Mouse (Mus musculus) layer of hippocampus, adult 8-10 months (tissue): ENCODE data around the gene Cpm. TPM values are rescaled to one million over a fixed set of nuclear protein-coding genes. Genes with fewer than 3 reads are reported as not detected.
A peak's percentile ranks its signal among the peaks of the same experiment; 100 is the strongest.
"Not testable (repeated sequence)": the region's sequence is repeated elsewhere in the genome, so short reads cannot be mapped to it uniquely, and the experiment has no call there.

ENCODE experiments used
- DNase-seq, 2 experiments: peaks; one replicate each; pipeline ENCODE4 v3.0.0; 2022; ENCODE audit warnings: low spot score in 2 of 2
- total RNA-seq, 4 experiments: library from RNA; stranded (reverse); gene quantifications; 2 replicates each; pipeline ENCODE4 v1.2.4; 2022

Cpm gene
- total RNA-seq: 10 to 100 TPM in 2 of 4 experiments, 1 to 10 TPM in 2; 9.1 to 11.4 (median 9.7) TPM

GRCm38 (mm10) chr10:117629169-117629971 lies at the start of gene Cpm:
Gene Cpm, plus strand, starts transcription at chr10:117629500.
- DNase-seq: peak; percentile 17 to 20

- DNase-seq: no peak
Measured at GRCm38 (mm10) chr10:117579771-117580284, 49.5 kb upstream of the Cpm start.

GRCm38 (mm10) chr10:117580405-117580804 lies 48.9 kb upstream of the Cpm start:
- DNase-seq: no peak

DNA sequence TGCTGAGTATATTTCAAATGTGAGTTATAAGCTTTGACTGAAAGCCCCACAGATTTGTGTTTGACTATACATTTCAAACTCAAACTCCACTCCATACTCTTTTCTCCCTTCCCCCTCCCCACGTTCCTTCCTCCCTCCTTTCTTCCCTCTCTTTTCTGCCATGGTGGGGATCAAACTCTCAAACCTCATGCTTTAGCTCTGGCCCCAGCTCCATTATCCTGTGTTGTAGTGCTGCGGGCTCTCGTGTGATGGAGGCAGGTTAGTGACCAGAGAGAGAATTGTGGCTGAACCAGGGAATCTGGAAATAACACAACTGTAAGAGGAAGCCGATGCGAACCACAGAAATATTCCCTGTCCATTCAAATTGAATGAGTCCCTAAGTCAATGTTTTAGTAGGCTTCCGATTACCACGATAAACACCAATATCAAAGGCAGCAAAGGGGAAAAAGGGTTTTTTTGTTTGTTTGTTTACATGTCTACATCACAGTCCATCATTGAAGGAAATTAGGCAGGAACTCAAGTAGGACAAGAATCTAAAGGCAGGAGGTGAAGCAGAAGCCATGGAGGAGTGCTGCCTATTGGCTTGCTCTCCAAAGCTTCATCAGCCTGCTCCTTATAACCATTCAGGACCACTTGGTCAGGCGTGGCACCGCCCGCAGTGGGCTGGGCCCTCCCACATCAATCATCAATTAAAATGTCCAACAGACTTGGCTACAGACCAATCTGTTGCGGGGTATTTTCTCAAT lies 48.1 kb upstream of the Cpm start:
- no peak for DNase-seq

DNA sequence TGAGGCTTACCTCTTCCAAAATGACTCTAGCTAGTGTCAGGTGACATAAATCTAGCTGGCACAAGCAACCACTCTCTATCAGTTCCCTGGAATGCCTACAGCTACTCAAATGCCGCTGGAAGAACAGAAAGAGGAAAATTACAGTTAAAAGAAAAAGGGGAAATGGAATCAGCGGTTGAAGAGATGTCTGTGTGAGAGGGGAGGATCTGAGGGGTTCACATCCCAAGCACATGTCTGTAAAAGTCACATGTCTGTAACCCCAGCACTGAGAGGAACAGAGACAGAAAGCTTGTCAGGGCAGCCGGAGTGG lies 47.6 kb upstream of the Cpm start:
- no peak for DNase-seq

GRCm38 (mm10) chr10:117583155-117584061 lies 45.9 kb upstream of the Cpm start:
- DNase-seq: no peak

- no peak for DNase-seq
Measured at GRCm38 (mm10) chr10:117584102-117584501, 45.2 kb upstream of the Cpm start.

DNA sequence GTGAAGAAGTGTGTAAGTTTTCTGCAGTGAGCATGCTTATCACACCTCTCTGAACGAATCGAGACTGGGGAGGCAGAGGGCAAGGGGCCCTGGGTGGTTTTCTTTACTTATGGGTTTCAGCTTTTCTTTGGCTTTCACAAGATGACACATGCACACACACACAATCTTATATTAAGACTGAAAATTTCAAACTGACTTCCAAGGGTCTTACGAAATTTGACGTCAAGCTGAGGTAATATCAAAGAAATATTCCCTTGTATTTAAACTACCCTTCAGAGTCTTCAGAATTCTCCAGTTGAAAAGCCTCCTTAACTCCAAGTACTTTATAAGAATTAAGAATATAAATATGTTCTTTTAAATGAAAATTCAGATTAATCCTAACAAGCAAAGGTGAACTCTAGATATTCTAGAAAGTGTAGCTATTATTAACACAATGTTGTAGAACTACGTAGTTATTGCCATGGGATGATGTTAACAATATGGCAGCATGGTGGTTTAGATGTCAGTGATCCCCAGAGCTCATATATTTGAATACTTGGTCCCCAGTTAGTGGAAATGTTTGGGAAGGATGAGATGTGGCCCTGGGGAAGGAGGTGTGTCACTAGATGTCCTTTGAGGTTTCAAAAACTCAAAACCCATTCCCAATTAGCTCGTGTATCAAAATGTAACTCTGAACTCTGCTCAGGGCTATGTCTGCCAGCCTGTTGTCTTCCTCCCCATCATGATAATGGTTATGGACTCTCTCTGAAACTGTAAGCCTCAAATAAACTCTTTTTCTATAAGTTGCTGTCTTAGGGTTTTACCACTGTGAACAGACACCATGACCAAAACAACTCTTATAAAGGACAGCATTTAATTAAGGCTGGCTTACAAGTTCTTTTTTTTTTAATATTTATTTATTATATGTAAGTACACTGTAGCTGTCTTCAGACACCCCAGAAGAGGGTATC lies 44.5 kb upstream of the Cpm start:
- DNase-seq: no peak

DNA sequence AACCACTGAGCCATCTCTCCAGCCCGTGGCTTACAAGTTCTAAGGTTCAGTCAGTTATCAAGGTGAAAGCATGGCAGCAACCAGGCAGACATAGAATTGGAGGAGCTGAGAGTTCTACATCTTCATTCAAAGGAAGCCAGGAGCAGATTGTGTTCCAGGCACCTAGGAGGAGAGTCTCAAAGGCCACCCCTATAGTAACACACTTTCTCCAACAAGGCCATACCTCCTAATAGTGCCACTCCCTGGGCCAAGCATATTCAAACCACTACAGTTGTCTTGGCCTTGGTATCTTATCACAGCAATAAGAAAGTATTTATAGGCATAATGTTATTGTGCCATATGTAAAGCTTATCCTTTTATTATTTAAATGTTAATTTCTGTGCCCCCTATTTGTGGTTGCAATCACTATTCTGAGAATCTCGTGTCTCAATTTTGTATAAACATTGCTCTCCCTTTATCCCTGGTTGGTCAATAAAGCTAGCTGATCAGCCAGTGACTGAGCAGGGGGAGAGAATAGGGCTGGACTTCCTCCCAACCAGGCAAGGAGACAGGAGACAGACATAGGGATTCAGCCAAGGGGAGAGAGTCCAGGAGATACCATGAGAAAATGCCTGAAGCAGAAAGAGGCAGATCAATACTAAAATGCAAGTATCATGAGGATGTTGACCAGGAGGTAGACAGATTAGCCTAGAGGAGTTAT lies 43.5 kb upstream of the Cpm start:
- DNase-seq: no peak

DNA sequence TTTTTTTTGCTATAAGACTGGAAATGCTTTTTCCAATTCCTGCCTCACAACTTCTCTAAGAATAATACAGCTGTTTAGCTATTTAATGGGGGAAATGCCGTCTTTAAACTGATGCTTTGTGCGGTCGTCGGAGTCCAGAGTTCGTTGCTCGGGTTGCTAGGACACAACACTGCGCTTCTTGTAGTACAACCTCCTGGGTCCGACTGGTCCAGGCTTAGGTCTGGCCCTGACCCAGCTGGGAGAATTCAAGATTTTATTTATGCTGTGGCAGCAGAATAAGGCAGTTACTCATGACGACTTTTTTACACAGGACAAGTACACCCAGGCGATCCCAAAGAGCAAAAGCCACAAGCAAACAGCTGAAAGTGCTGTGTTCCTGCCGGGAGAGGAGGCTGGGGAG lies 42.4 kb upstream of the Cpm start:
- DNase-seq: no peak

- DNase-seq: no peak
Measured at GRCm38 (mm10) chr10:117587335-117587734, 42.0 kb upstream of the Cpm start.

DNA sequence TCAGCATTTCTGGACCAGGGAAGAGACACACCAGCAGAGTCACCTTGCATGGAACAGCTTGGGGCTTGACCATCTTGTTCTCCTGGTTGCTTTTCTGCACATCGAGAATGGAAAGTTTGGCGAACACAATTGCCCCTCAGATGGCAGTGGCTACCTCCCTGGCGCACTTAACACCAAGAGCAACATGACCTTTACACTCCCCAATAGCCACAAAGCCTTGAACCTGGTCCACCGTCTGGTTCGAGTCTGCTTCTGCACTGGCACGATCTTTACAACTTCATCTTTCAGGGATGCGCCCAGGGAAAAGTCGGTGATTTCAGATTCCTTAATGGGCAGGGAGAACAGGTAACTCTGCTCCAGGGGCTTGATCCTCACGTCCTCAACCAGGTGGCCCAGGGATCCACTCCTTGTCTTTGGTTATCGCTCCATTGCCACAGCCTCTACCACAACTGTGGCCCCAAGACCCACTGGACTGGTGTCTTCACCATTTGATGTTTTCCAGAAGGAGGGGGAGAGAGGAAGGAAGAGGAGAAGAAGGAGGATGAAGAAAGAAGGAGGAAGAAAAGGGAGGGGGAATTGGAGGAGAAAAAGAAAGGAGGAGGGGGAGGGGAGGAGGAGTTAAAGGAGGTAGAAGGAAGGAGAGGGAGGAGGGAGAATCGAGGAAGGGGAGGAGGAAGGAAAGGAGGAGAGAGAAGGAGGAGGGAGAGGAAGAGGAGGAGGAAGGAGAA lies 40.7 kb upstream of the Cpm start:
- DNase-seq: not testable (repeated sequence)

DNA sequence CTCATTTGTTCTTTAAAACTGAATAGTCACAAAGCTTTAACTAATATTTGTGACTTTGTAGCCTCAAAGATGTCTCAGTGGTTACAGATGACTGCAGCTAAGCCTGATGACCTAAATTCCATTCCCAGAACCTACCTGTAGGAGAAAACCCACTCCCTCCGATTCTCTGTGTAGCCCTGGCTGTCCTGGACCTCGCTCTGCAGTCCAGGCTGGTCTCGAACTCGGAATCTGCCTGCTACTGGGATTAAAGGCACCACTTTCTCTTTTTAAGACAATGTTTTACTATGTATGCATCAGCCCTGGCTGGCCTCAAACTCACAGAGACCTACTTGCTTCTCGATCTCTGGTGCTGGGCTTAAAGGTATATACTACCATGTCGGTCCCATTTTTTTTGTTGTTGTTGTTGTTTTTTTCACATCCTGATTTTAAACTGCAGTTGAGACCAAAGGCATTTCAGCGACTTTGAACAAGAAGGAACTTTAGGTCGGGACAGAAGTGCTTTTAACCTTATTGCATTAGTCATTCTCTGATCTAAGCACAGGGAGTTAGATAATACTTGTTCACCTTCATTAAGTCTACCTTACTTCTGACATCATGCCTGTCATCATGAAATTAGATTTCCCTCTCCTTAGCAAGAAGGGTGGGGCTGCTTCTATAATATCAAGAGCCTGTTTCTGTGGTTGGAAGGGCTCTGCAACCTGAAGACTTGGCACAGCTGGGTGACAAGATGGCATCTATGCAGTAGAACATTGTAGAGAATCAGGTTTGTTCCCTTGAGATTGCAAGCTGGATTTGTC lies 40.0 kb upstream of the Cpm start:
- DNase-seq: no peak

- DNase-seq: no peak
Measured at GRCm38 (mm10) chr10:117590331-117591301, 38.7 kb upstream of the Cpm start.

GRCm38 (mm10) chr10:117591766-117592165 lies 37.5 kb upstream of the Cpm start:
- no peak for DNase-seq

- no peak for DNase-seq
Measured at GRCm38 (mm10) chr10:117592306-117593040, 36.8 kb upstream of the Cpm start.
